Mouse (Mus musculus): Measurements from ENCODE around the gene Cdc42ep3. TPM values are rescaled to one million over a fixed set of nuclear protein-coding genes. Genes with fewer than 3 reads are reported as not detected.

Gene Cdc42ep3
- polyA plus RNA-seq, 1 experiment = 5.5 TPM

DNA sequence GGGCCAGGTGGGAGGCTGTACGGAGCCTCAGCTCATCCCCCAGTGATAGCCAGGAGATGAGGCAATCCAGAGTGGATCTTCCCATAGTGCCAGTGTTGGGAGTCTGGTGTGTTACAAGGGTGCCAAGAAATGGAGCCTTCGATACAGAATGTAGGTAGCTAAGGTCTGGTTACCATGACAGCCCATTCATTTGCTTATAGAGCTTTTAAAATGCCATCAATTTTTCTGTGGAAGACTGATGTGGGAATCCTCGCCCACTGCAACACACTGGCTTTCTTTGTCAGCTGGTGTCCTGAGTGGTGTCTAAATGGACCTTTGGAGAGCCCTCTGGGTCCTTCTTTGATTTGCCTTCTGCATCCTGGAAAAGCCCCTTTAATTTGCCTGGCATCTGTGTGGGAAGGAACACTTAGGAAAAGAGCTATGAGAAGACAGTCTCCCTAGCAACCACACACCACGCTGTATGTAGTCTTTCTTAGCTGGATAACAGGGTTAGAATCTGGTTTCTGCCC is 28.0 kb downstream of the Cdc42ep3 start:
- Histone ChIP-seq H3K4me1 (ENCODE audit: control insufficient read depth, insufficient read depth, insufficient read length, low read length) (no peaks in the 10 kb centered on the region), H3K27ac (replicated peaks; ENCODE audit: low read depth, low read length) (no peak overlapping the region), H3K4me3 (ENCODE audit: insufficient read depth, low read depth, low read length) (no peak overlapping the region)

DNA sequence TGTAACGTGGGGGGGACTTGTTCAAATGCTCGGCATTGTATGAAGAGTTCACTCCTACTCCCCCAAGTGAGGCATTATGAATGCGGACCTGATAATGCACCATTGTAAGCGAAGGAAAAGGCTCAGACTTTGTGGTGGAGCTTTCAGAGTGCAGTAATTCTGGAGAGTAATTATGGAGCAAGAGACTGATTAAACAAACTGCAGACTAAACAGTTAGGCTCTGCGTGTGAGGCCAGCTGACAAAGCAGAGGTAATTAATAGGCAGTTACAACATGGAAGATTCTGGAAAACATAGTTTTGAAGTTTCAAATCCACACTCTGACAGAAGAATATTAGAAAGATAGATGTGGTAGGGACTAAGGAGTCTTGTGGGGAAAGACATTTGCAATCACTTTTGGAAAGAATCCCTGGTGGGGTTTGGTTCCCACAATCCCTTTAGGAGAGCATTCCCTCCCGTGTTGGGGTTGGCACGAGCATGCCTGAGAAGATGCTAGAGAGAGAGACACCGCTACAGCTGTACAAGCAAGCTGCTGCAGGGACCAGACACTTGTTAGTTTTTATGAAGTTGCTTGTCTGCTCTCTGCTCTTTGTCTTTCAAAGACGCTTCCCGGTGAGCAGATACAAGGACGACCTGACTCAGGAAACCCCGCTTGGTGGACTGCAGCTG is 37.7 kb downstream of the Cdc42ep3 start:
- Histone ChIP-seq H3K4me3 (ENCODE audit: insufficient read depth, low read depth, low read length) (no peak overlapping the region), H3K4me1 (ENCODE audit: control insufficient read depth, insufficient read depth, insufficient read length, low read length) (no peaks in the 10 kb centered on the region), H3K27ac (replicated peaks; ENCODE audit: low read depth, low read length) (no peak overlapping the region)

DNA sequence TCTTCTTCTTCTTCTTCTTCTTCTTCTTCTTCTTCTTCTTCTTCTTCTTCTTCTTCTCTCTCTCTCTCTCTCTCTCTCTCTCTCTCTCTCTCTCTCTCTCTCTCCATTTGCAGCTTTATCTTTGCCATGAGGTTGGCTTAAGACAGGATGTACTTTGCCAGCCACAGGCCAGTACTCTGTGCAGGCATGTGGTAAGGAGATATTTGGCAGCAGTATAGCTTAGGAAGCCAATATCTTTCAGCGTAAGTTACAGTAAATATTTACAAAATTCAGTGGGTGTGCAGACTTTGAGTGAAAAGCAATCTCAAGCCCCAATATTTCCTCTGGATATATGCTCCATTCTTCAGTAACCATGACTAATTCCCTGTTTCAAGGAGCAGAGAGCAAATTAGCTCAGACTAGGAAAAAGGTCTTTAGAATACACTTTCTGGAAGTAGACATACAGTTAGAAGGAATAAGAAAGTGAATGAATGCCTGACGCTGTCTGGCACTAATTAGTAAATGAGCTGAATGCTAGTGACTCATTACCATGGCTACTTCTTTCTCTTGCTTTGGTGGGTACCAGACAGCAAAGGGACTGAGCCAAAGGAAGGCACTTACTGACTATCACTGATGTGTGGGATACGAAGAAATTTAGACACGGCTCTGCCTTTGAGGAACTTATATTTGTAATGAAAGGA is 39.3 kb downstream of the Cdc42ep3 start:
- Histone ChIP-seq H3K27ac (replicated peaks; ENCODE audit: low read depth, low read length) (no peak overlapping the region), H3K4me3 (ENCODE audit: insufficient read depth, low read depth, low read length) (no peak overlapping the region), H3K4me1 (ENCODE audit: control insufficient read depth, insufficient read depth, insufficient read length, low read length) (no peaks in the 10 kb centered on the region)

DNA sequence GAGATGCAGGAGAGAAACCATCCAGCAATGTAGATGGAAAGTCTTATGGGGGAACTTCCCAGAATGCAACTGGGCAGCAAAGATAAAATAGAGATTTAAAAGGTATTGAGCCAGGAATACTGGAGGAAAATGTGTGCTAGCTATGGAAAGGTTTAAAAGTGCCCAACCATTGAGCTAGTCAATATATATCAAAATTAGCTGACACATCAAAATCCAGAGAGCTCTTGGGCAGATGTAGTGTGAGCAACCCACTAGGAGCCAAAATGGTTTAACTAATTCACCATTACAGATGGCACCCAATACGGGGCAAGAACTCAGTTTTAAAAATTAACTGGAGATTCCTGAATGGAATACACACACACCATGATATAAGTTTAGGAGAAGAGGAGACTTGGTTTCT is 44.4 kb downstream of the Cdc42ep3 start:
- H3K4me1 ChIP-seq (ENCODE audit: control insufficient read depth, insufficient read depth, insufficient read length, low read length) = no peaks in the 10 kb centered on the region
- H3K4me3 ChIP-seq (ENCODE audit: insufficient read depth, low read depth, low read length) = no peak overlapping the region
- no peak overlapping the region for H3K27ac ChIP-seq (replicated peaks; ENCODE audit: low read depth, low read length)

DNA sequence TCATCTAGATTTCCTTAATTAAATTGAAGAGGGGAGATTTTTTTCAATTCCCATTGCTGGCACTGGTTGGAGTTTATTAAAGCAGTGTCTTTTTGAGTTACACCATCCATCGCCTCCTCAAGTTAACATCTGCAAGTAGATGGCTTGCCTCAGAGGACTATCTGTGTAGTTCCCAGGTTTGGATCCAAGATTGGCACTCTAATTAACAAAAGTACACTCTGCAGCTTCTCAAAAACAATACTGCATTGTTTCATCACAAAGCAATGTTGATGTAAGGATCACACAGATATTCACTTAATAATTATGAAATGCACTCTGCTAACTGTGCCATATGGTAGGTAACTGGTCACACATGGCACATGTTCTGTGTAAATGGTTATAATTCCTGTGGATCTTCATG is 45.4 kb downstream of the Cdc42ep3 start:
- H3K27ac ChIP-seq (replicated peaks; ENCODE audit: low read depth, low read length) = no peak overlapping the region
- no peak overlapping the region for H3K4me3 ChIP-seq (ENCODE audit: insufficient read depth, low read depth, low read length)

DNA sequence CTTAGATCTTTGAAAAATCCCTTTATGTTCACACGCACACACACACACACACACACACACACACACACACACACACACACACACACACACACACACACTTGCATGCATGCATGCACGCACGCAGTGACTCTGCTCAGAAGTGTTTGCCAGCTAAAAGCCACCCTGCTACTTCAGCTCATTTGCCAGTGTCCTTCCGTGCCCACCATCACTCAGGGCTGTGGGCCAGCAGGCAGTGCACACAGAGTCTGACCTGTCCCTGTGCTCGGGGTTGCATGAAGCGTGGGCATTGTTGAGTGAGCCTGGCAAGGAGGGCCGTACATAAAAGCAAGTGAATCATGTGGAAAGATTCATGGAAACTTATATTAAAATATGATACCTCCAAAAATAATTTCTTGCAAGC is 49.2 kb downstream of the Cdc42ep3 start:
- H3K4me3 ChIP-seq (ENCODE audit: insufficient read depth, low read depth, low read length) = no peak overlapping the region
- H3K4me1 ChIP-seq (ENCODE audit: control insufficient read depth, insufficient read depth, insufficient read length, low read length) = no peaks in the 10 kb centered on the region

More for the DNA sequence above, 45.4 kb downstream of the Cdc42ep3 start:
- H3K4me1 ChIP-seq (ENCODE audit: control insufficient read depth, insufficient read depth, insufficient read length, low read length) = no peaks in the 10 kb centered on the region

DNA sequence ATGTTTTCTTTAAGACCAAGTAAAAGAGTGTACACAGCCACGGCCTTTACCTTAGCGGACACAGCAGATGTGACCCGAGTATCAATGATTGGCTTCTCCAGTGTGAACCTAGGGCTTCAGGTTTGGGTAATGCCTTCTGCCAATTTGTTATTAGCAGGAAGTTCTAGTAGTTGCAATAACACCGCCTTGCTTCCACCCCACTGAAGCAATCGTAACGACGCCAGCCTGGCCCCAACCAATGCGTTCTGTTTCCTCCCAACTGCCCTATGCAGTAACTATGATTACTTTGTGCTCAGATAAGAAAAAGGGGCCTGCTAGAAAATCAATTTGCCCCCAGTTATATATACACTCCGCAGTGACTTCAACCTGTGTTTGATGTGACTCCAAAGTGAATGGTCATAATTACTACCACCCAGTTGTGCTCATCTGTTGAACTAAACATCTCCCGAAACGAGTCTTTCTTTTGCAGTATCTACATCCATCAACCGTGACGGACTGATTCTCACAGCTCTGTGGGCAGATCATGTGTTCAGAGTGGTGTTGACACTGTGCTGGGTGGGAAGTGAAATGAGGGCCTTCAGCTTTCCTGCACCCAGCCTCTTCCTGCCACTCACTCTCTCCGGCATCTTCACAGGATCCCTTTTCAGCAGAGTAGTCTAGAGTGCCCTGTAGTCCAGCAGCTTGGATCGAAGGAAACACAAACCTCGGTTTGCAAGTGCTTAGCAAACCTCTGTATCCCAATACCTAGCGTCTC is 51.0 kb downstream of the Cdc42ep3 start:
- H3K27ac ChIP-seq (replicated peaks; ENCODE audit: low read depth, low read length) = no peak overlapping the region
- no peak overlapping the region for H3K4me3 ChIP-seq (ENCODE audit: insufficient read depth, low read depth, low read length)
- H3K4me1 ChIP-seq (ENCODE audit: control insufficient read depth, insufficient read depth, insufficient read length, low read length) = no peaks in the 10 kb centered on the region

More for the DNA sequence above, 49.2 kb downstream of the Cdc42ep3 start:
- no peak overlapping the region for H3K27ac ChIP-seq (replicated peaks; ENCODE audit: low read depth, low read length)

DNA sequence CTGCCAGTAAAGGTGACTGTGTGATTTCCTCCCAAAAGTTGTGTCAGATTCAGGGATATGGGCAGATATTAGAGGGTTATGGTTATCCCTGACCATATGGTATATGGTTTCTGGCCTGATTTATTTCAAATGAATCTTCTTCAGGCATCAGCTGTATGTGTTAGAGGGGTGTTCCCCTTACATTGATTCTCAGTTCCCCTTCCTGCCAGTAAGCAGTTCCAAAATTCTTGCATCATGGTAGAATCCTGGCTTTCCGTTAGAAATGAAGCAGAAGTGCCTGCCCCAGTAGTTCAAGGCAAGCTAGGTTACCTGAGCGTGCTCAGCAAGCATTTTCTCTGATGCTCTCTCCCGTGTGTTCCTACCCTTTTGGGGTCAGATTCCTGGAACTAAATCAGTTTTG is 51.7 kb downstream of the Cdc42ep3 start:
- Histone ChIP-seq H3K27ac (replicated peaks; ENCODE audit: low read depth, low read length) (no peak overlapping the region), H3K4me1 (ENCODE audit: control insufficient read depth, insufficient read depth, insufficient read length, low read length) (no peaks in the 10 kb centered on the region), H3K4me3 (ENCODE audit: insufficient read depth, low read depth, low read length) (no peak overlapping the region)

DNA sequence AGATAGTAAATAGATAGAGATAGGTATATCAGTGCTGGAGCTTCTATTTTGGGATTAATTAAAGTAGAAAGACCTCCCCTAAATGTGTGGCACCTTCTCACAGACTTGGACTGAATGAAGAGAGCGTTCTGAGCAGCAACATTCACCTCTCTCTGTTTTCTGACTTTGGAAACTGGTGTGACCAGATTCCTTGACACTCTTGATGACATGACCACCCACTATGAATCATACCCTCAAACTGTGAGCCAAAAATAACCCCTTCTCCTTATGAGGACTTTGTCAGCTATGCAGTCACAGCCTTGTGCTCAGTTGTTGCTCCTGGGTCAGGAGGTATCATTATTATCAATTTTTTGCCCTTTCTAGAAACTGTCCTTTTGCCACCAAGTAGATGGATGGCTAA is 55.0 kb downstream of the Cdc42ep3 start:
- Histone ChIP-seq H3K4me1 (ENCODE audit: control insufficient read depth, insufficient read depth, insufficient read length, low read length) (0 out of 2 replicates have a peak, but pooled peaks cover 4% of the 10 kb centered on the region), H3K27ac (replicated peaks; ENCODE audit: low read depth, low read length) (no peak overlapping the region), H3K4me3 (ENCODE audit: insufficient read depth, low read depth, low read length) (no peak overlapping the region)

DNA sequence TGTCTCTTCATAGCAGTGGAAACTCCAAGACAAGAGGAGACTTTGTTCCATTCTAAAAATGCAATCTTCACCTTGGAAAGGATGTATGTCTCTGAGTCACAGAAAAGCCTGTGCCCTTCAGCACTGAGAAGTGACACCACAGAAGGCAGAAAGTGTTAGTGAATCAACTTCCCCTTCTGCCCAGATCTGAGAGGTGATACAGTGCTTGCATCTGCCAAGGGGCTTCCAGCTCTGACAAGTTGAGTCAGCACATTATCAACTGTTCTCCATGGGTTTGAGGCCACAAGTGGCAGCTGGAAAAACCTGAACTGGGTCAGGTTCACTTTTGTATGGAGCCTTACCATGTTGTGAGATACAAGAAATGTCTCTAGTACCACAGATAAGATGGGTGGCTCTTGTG is 55.9 kb downstream of the Cdc42ep3 start:
- 0 out of 2 replicates have a peak, but pooled peaks cover 4% of the 10 kb centered on the region for H3K4me1 ChIP-seq (ENCODE audit: control insufficient read depth, insufficient read depth, insufficient read length, low read length)
- no peak overlapping the region for H3K4me3 ChIP-seq (ENCODE audit: insufficient read depth, low read depth, low read length)
- no peak overlapping the region for H3K27ac ChIP-seq (replicated peaks; ENCODE audit: low read depth, low read length)

DNA sequence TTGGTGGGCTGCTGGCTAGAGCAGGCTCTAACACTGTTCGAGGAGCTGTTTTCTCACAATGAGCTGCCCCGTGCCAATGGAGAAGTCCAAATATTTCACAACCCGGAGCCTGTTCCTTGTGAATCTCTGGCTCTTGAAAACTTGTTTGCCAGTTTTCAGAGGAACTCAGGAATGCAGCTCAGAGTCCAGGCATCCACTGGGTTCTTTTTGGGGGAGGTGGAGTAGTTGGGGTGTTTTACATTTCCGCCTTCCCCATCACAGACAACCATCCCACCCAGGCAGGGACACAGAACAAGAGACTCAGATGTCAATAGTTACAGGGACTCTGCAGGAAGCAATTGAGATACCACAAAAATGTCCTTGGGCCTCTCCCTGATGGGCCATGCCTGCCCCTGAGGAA is 59.0 kb downstream of the Cdc42ep3 start:
- H3K27ac ChIP-seq (replicated peaks; ENCODE audit: low read depth, low read length) = no peak overlapping the region

DNA sequence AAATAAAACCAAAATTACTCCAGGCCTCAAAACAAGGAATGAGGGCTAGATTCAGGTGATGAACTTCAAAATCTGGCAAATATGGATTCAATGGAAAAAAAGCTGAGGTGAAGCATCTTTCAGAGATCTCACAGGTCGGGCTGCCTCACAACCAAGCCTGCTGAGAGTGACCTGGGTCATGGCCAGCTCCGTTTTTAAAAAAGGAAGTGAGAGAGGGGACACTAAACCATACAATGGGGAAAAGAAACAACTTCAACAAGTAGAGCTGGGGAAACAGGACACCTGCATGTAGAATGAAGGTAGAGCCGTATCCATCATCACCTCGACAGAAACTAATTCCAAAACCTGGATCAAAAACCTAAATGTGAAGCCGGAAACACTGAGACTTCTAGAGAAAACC is 63.2 kb downstream of the Cdc42ep3 start:
- Histone ChIP-seq H3K27ac (replicated peaks; ENCODE audit: low read depth, low read length) (no peak overlapping the region), H3K4me3 (ENCODE audit: insufficient read depth, low read depth, low read length) (no peak overlapping the region), H3K4me1 (ENCODE audit: control insufficient read depth, insufficient read depth, insufficient read length, low read length) (0 out of 2 replicates have a peak, but pooled peaks cover 4% of the 10 kb centered on the region)

More for the DNA sequence above, 59.0 kb downstream of the Cdc42ep3 start:
- Histone ChIP-seq H3K4me1 (ENCODE audit: control insufficient read depth, insufficient read depth, insufficient read length, low read length) (0 out of 2 replicates have a peak, but pooled peaks cover 4% of the 10 kb centered on the region), H3K4me3 (ENCODE audit: insufficient read depth, low read depth, low read length) (no peak overlapping the region)

DNA sequence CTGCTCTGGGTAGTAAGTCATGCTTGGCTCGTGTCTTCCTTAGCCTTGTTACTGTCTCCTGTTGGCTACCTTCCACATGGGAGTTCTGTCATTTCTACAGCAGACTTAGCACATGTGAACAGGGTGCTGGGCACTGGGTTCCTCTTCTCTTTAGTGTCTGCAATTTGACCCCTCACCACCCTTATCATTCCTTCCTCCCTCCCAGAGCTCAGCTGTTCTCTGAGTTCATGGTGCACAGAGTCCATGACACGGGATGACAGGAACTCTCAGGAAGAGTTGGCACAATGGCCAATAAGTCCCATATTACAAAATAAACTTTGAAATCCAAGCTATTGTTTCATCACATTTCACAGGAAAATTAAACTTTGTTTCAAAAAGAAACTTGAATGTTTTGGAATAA is 64.2 kb downstream of the Cdc42ep3 start:
- Histone ChIP-seq H3K4me1 (ENCODE audit: control insufficient read depth, insufficient read depth, insufficient read length, low read length) (no peaks in the 10 kb centered on the region), H3K4me3 (ENCODE audit: insufficient read depth, low read depth, low read length) (no peak overlapping the region), H3K27ac (replicated peaks; ENCODE audit: low read depth, low read length) (no peak overlapping the region)

DNA sequence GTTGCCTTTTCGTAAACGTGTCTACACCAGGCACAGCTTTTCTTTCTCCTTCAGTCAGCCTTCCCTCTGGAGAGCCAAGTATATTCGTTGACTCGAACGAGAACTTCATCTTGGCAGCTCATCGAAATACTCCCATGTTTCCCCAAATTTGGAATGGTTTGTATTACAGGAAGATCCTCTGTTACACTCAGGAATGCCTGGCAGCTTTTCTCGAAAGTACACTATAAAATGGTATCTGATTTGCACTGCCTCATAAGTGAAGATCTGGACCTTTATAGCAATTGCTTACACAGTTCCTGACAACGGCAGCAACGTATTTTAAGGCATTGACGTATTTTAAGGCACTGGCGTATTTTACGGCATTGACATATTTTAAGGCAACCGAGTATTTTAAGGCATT is 67.6 kb downstream of the Cdc42ep3 start:
- Histone ChIP-seq H3K27ac (replicated peaks; ENCODE audit: low read depth, low read length) (no peak overlapping the region), H3K4me3 (ENCODE audit: insufficient read depth, low read depth, low read length) (no peak overlapping the region), H3K4me1 (ENCODE audit: control insufficient read depth, insufficient read depth, insufficient read length, low read length) (no peaks in the 10 kb centered on the region)

DNA sequence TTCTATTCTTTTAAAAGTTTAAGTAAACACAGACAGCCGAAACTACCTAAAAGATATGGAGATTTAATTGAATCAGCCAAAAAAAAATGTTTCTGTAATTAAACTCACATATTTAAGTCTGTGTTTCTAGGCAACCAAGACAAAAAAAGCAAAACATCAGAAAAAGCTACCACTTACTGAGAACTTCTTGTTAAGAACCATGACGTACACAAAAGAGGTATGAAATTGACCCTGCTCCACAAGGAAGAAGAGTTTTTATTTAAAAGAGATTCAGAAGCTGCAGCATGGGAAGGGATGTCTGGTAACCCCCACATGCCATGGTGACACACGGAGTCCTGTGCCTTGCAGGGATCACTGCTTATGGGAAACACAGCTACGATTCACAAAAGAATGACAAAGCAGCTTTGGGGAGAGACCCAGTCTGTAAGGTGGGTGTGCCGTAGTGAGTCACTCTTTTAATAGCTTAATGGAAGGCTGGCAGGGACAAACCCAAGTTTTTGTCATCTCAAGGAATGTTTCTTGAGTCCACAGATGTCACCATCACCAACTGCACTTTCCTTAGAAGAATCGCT is 69.8 kb downstream of the Cdc42ep3 start:
- Histone ChIP-seq H3K4me1 (ENCODE audit: control insufficient read depth, insufficient read depth, insufficient read length, low read length) (no peaks in the 10 kb centered on the region), H3K27ac (replicated peaks; ENCODE audit: low read depth, low read length) (no peak overlapping the region), H3K4me3 (ENCODE audit: insufficient read depth, low read depth, low read length) (no peak overlapping the region)
